Mouse (Mus musculus): ENCODE measurements around the gene Vmac. TPM values are rescaled to one million over a fixed set of nuclear protein-coding genes. Genes with fewer than 3 reads are reported as not detected.

Vmac gene
- total and polyA plus RNA-seq, 3 experiments, result 3.0 to 9.9 (median 4.7) TPM

DNA sequence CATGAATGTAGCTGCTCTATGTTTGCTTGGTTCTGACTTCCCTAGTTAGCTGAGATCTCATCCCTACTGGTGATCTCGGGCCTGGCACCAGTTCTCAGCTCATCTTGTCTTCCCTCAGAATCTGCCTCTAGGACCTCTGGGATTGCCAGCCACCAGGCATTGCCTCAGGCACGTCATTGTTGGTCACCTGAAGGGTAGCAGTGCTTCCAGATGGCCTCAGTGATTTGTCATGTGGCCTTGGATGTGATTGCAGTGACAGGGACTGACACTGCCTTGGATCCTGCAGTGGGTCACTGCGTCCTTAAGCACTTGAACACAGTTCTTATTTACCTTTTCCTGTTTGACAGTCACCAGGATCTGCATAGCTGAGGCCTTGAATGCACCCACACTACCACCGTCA, 36.0 kb downstream of the Vmac start:
- H3K9ac ChIP-seq (ENCODE audit: low read depth, low read length), result no peak overlapping the region
- no peaks in the 10 kb centered on the region for H3K36me3 ChIP-seq (ENCODE audit: control insufficient read depth, insufficient read depth, low read length)
- H3K4me1 ChIP-seq (ENCODE audit: control insufficient read depth, insufficient read depth, low read length), result peaks cover 9% of the 10 kb centered on the region
- no peak overlapping the region for H3K4me3 ChIP-seq
- no peaks in the 10 kb centered on the region for H3K27me3 ChIP-seq (ENCODE audit: control insufficient read depth, insufficient read depth, low read length)
- no peak for DNase-seq
- H3K79me2 ChIP-seq (replicated peaks; ENCODE audit: control insufficient read depth, insufficient read depth, low read length), result peaks cover 13% of the 10 kb centered on the region
- intact Hi-C loops (cut with DNase I), result no loop called here
- H3K27ac ChIP-seq, result no peak overlapping the region
- WGBS, result 59% methylated on average over 4 of the region's 4 CpGs
- TF ChIP-seq EP300 (IDR thresholded peaks at IDR 0.05; ENCODE audit: insufficient read depth, low read depth, low read length), result no peak
- no peak for TF ChIP-seq CTCF (IDR thresholded peaks at IDR 0.05)
- no peak for TF ChIP-seq POLR2A (IDR thresholded peaks at IDR 0.05; ENCODE audit: insufficient read depth, low read depth, low read length)

DNA sequence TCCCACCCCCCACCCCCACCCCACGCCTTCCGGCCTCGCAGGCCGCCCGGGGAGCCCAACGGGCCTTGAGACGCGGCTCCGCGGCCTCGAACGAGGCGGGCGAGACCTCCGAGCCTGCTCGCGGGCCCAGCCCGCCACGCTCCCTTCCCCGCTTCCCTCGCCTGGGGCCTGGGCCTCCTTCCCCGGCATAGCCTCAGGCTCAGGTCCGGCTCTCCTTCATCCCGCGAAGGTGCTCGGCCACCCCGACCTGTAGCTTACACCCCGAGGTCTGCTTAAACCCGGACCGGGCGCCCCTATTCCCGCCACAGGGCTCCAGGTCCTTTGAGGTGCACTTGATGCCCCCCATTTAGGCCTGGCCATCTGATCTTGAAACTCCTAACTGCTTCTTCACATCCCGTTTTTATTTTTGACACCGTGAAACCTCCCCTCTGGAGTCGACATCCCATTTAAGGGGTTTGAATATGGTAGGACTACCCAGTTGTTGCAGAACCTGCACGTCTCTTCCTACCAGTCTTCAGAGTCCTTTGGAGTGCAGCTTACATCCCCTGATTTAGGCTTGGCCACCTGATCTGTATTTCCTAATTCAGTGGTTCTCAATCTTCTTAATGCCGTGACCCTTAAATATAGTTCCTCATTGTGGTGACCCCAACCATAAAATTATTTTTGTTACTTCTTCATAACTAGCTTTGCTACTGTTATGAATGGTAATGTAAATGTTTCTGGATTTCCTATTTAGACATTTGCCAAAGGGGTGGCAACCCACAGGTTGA, 44.0 kb downstream of the Vmac start:
- Histone ChIP-seq H3K27ac (peak overlapping the region; percentile 94), H3K4me1 (ENCODE audit: control insufficient read depth, insufficient read depth, low read length) (peaks cover 8% of the 10 kb centered on the region), H3K9ac (ENCODE audit: low read depth, low read length) (peak overlapping the region; percentile 98), H3K27me3 (ENCODE audit: control insufficient read depth, insufficient read depth, low read length) (no peaks in the 10 kb centered on the region), H3K36me3 (ENCODE audit: control insufficient read depth, insufficient read depth, low read length) (0 out of 2 replicates have a peak, but pooled peaks cover 2% of the 10 kb centered on the region), H3K79me2 (replicated peaks; ENCODE audit: control insufficient read depth, insufficient read depth, low read length) (peaks cover 15% of the 10 kb centered on the region), H3K4me3 (peak overlapping the region; percentile 88)
- TF ChIP-seq EP300 (IDR thresholded peaks at IDR 0.05; ENCODE audit: insufficient read depth, low read depth, low read length) (no peak), CTCF (IDR thresholded peaks at IDR 0.05) (no peak), POLR2A (IDR thresholded peaks at IDR 0.05; ENCODE audit: insufficient read depth, low read depth, low read length) (no peak)
- intact Hi-C loops (cut with DNase I), result loop anchor here (2.0 to 5.0 kb wide), 3 partner anchors 43 to 88 kb away; partner anchors contain the start of genes Dus3l, Lonp1 and Ndufa11
- WGBS, result 1% methylated on average over 35 of the region's 37 CpGs
- no peak for DNase-seq

DNA sequence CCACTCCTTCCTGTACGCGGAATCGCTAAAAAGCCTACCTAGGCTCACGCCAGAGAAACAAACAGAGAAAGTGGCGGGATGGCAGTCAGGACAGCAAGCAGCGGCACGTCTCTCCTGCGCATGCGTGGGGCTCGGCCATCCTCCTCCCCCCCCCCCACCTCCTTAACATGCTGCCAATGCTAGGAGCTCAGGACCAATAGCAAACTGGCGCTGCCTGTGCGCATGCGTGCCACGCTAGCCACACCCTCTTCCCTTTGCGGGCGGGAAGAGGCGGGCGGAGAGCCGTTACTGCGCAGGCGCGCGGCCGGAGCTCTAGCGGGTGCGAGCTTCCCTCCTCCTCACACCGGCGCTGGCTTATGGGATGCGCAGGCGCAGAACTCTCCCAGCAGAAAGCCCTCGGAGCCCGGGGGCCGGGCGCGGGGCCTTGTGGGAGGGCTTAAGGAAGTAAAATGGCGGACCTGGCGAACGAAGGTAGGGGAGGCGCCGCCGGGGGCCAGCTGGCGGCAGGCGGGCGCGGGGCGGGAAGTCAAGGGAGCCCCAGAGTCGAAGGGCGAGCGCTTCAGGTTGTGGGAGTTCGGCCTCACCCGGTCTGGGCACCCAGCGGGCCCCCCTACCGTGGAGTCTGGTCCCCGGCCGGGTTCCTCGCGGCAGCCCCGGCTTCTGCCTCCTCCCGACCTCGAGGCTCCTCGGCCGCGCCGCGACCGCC, 44.7 kb downstream of the Vmac start, which contains the start of gene Ranbp3:
TSS of gene Ranbp3 (plus strand) at position 354 of the 706 bp plus-strand sequence.
- Histone ChIP-seq H3K27ac (peak within 1 kb of the TSS; percentile 94), H3K27me3 (ENCODE audit: control insufficient read depth, insufficient read depth, low read length) (no peaks in the 10 kb centered on the region), H3K9ac (ENCODE audit: low read depth, low read length) (peak within 1 kb of the TSS; percentile 98), H3K79me2 (replicated peaks; ENCODE audit: control insufficient read depth, insufficient read depth, low read length) (peaks cover 14% of the 10 kb centered on the region), H3K4me3 (peak within 1 kb of the TSS; percentile 88), H3K36me3 (ENCODE audit: control insufficient read depth, insufficient read depth, low read length) (0 out of 2 replicates have a peak, but pooled peaks cover 2% of the 10 kb centered on the region), H3K4me1 (ENCODE audit: control insufficient read depth, insufficient read depth, low read length) (peaks cover 8% of the 10 kb centered on the region)
- WGBS, result 1% methylated on average over 52 of the region's 66 CpGs
- TF ChIP-seq CTCF (IDR thresholded peaks at IDR 0.05) (no peak), EP300 (IDR thresholded peaks at IDR 0.05; ENCODE audit: insufficient read depth, low read depth, low read length) (0 out of 2 replicates have a peak, but pooled peaks have one; percentile 43), POLR2A (IDR thresholded peaks at IDR 0.05; ENCODE audit: insufficient read depth, low read depth, low read length) (peak; percentile 95)
- intact Hi-C loops (cut with DNase I), result loop anchor here (2.0 to 5.0 kb wide), 3 partner anchors 44 to 89 kb away; partner anchors contain the start of genes Dus3l, Lonp1 and Ndufa11
- DNase-seq, result peak; percentile 99 to 100

GRCm38 (mm10) chr17:56669766-56670165, 48.1 kb downstream of the Vmac start:
- TF ChIP-seq CTCF (IDR thresholded peaks at IDR 0.05) (no peak), EP300 (IDR thresholded peaks at IDR 0.05; ENCODE audit: insufficient read depth, low read depth, low read length) (no peak), POLR2A (IDR thresholded peaks at IDR 0.05; ENCODE audit: insufficient read depth, low read depth, low read length) (no peak)
- intact Hi-C loops (cut with DNase I), result loop anchor here (2.0 to 5.0 kb wide), 4 partner anchors 81 to 313 kb away; partner anchors contain the start of gene Dus3l
- WGBS, result 88% methylated on average over 8 of the region's 8 CpGs
- Histone ChIP-seq H3K4me1 (ENCODE audit: control insufficient read depth, insufficient read depth, low read length) (peaks cover 7% of the 10 kb centered on the region), H3K27me3 (ENCODE audit: control insufficient read depth, insufficient read depth, low read length) (no peaks in the 10 kb centered on the region), H3K79me2 (replicated peaks; ENCODE audit: control insufficient read depth, insufficient read depth, low read length) (peaks cover 5% of the 10 kb centered on the region; the same call in 1 of the 2 replicates), H3K9ac (ENCODE audit: low read depth, low read length) (no peak overlapping the region), H3K36me3 (ENCODE audit: control insufficient read depth, insufficient read depth, low read length) (no peaks in the 10 kb centered on the region), H3K4me3 (no peak overlapping the region), H3K27ac (no peak overlapping the region)
- DNase-seq, result no peak

- intact Hi-C loops (cut with DNase I), result loop anchor here (1.0 to 5.0 kb wide), 4 partner anchors 55 to 312 kb away; partner anchors contain the start of gene Rpl36
- 0 out of 2 replicates have a peak overlapping the region, but pooled peaks have one; percentile 21 for H3K27ac ChIP-seq
- H3K27me3 ChIP-seq (ENCODE audit: control insufficient read depth, insufficient read depth, low read length), result no peaks in the 10 kb centered on the region
- peak; percentile 83 to 89 for DNase-seq
- WGBS, result 2% methylated on average over 31 of the region's 31 CpGs
- TF ChIP-seq POLR2A (IDR thresholded peaks at IDR 0.05; ENCODE audit: insufficient read depth, low read depth, low read length), result no peak
- TF ChIP-seq CTCF (IDR thresholded peaks at IDR 0.05), result peak; percentile 98
- TF ChIP-seq EP300 (IDR thresholded peaks at IDR 0.05; ENCODE audit: insufficient read depth, low read depth, low read length), result peak; percentile 75
- H3K36me3 ChIP-seq (ENCODE audit: control insufficient read depth, insufficient read depth, low read length), result no peaks in the 10 kb centered on the region
- peaks cover 4% of the 10 kb centered on the region; the same call in 1 of the 2 replicates for H3K4me1 ChIP-seq (ENCODE audit: control insufficient read depth, insufficient read depth, low read length)
- H3K79me2 ChIP-seq (replicated peaks; ENCODE audit: control insufficient read depth, insufficient read depth, low read length), result peaks cover under 1% of the 10 kb centered on the region; the same call in 1 of the 2 replicates
- peak overlapping the region; percentile 63 for H3K4me3 ChIP-seq
- peak overlapping the region; percentile 53 for H3K9ac ChIP-seq (ENCODE audit: low read depth, low read length)
Observed at GRCm38 (mm10) chr17:56668384-56669144, 49.3 kb downstream of the Vmac start.

Measured in heart, adult 2 months (tissue).